Mouse (Mus musculus) CD4-positive, CD25-positive, alpha-beta regulatory T cell, adult 4 months (primary cell): ENCODE results near the gene Swsap1. TPM values are rescaled to one million over a fixed set of nuclear protein-coding genes. Genes with fewer than 3 reads are reported as not detected.
A peak's percentile ranks its signal among the peaks of the same experiment; 100 is the strongest.

Experiments used
- ATAC-seq: one replicate; pipeline ENCODE4 v1.8.0; 2017
- polyA plus RNA-seq, 2 experiments: library from polyadenylated mRNA; unstranded; fragments of 100-300 nt; shearing (Covaris generic); gene quantifications; one replicate each; pipeline ENCODE4 v1.2.1; 2017

Gene Swsap1
- polyA plus RNA-seq, 2 experiments from 2014 or later, result 3.2 to 13.5 TPM

- ATAC-seq, result no peak
Measured at GRCm38 (mm10) chr9:21968883-21969282, 13.3 kb downstream of the Swsap1 start.

GRCm38 (mm10) chr9:21969304-21969703 lies 13.7 kb downstream of the Swsap1 start:
- ATAC-seq, result no peak

GRCm38 (mm10) chr9:21976626-21977175 lies 21.1 kb downstream of the Swsap1 start:
- ATAC-seq, result no peak

GRCm38 (mm10) chr9:21977331-21977730 lies 21.8 kb downstream of the Swsap1 start:
- ATAC-seq, result no peak

GRCm38 (mm10) chr9:21977972-21978371 lies 22.4 kb downstream of the Swsap1 start:
- ATAC-seq, result no peak

GRCm38 (mm10) chr9:21978398-21979128 lies 23.0 kb downstream of the Swsap1 start:
- no peak for ATAC-seq

GRCm38 (mm10) chr9:21983911-21984310 lies 28.4 kb downstream of the Swsap1 start:
- ATAC-seq, result no peak

GRCm38 (mm10) chr9:21987592-21988342 lies 32.2 kb downstream of the Swsap1 start:
- ATAC-seq, result no peak

GRCm38 (mm10) chr9:21988421-21989101 lies 33.0 kb downstream of the Swsap1 start:
- ATAC-seq, result no peak

- ATAC-seq, result no peak
Measured at GRCm38 (mm10) chr9:21989230-21990110, 33.9 kb downstream of the Swsap1 start, which contains the start of gene Rgl3. TSS of gene Rgl3 (minus strand) at chr9:21989446.

GRCm38 (mm10) chr9:21992227-21992626 lies 36.7 kb downstream of the Swsap1 start:
- ATAC-seq, result no peak

- ATAC-seq, result no peak
Measured at GRCm38 (mm10) chr9:21996178-21996867, 40.8 kb downstream of the Swsap1 start.

GRCm38 (mm10) chr9:22000296-22000695 lies 44.7 kb downstream of the Swsap1 start:
- ATAC-seq, result no peak

GRCm38 (mm10) chr9:22001633-22002032 lies 46.1 kb downstream of the Swsap1 start:
- ATAC-seq, result no peak

- ATAC-seq, result peak; percentile 96
Measured at GRCm38 (mm10) chr9:22002194-22003162, 46.9 kb downstream of the Swsap1 start, which contains the start of the genes Ccdc151 and Prkcsh. TSS of gene Ccdc151 (minus strand) at chr9:22002634. TSS of gene Prkcsh (plus strand) at chr9:22002806.

- ATAC-seq, result peak; percentile 13
Measured at GRCm38 (mm10) chr9:22003163-22003554, 47.6 kb downstream of the Swsap1 start.

GRCm38 (mm10) chr9:22004546-22004945 lies 49.0 kb downstream of the Swsap1 start:
- ATAC-seq, result no peak
